Mouse (Mus musculus) cerebellum, adult 11-12 months (tissue): ENCODE results near the gene Snn.
A peak's percentile ranks its signal among the peaks of the same experiment; 100 is the strongest.
"Not testable (repeated sequence)": the region's sequence is repeated elsewhere in the genome, so short reads cannot be mapped to it uniquely, and the experiment has no call there.

ENCODE experiments used
- DNase-seq: peaks from one replicate; pipeline ENCODE4 v3.0.0; 2022

Gene Snn

GRCm38 (mm10) chr16:11060645-11061044 lies at the start of gene Snn:
TSS of gene Snn (plus strand) at chr16:11060945.
- no peak for DNase-seq

DNA sequence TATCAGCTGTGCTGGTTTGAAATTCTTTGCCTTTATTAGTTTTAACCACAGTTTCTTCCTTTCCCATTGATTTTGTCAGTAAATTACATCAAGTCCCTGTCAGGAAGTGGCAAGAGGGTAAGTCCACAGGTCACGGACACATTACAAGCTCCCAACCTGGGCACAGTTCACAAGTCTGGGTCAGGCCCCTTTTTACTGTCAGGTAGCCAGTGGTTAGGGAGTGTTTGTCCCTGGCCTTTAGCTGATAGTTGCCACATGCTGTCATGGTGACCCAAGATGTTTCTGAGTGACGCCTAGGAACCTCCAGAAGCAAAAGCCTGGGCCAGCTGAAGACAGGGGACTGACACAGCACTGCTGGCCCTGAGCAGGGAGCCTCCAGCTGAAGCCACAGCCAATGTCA lies 49.5 kb upstream of the Snn start:
- DNase-seq, result no peak

GRCm38 (mm10) chr16:11011939-11012338 lies 48.8 kb upstream of the Snn start:
- DNase-seq, result no peak

DNA sequence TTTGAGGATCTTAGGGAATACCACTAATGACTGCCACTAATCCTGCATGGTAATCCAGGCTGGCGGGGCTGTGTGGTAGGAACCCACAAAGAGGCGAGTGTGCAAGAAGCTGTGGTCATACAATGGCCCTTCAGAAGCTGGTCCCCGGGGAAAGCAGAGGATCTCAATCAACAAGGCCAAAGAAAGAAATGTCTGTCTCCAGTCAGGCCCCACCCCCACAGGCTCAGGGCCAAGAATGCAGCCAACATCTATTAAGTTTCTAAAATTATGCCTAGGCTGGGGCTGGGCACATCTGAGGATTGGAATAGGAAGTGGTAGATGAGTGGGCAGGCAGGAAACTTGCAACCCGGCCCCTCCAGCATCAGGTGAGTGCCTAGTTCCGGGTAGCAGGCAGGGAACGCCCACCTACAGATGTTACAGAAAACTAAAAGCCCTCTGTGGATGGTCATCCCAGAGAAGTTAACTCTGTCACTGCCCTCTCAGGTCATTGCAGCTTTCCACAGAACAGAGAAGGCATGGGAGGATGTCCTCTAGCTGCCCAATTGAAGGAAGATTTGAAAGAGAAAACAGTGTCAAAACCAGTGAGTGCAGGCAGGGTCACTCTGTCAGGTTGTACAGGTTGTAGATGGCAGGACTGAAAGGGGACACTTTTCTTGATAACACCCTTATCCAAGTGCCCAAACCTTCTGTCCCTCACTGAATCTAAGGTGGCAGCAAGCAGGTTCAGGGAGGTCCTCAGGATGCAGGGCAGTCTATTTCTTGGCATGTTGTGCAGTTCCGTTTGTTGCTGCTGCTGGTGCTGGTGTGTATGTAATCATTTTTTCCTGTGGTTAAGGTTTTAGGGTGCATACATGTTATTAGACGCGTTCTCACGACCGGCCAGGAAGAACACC lies 47.9 kb upstream of the Snn start:
- peak; percentile 38 for DNase-seq

DNA sequence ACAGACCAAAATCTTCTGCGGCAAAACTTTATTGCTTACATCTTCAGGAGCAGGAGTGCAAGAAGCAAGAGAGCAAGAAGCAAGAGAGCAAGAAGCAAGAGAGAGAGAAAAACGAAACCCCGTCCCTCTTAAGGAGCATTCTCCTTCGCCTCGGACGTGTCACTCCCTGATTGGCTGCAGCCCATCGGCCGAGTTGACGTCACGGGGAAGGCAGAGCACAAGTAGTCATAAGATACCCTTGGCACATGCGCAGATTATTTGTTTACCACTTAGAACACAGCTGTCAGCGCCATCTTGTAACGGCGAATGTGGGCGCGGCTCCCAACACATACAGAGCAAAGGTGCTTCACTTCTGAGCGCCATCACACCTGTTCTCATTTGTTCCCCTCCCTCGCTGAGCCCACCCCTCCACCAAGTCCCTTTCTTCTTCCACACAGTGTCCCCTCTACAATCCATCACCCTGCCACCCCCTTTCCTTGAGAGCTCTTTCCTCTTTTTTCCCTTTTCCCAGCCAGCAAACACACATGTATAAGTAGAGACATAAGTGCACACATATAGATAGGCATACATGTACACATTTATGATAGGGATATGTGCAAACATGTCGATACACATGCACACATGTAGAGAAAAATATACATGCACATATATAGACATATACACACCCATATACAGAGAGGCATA lies 47.1 kb upstream of the Snn start:
- not testable (repeated sequence) for DNase-seq

DNA sequence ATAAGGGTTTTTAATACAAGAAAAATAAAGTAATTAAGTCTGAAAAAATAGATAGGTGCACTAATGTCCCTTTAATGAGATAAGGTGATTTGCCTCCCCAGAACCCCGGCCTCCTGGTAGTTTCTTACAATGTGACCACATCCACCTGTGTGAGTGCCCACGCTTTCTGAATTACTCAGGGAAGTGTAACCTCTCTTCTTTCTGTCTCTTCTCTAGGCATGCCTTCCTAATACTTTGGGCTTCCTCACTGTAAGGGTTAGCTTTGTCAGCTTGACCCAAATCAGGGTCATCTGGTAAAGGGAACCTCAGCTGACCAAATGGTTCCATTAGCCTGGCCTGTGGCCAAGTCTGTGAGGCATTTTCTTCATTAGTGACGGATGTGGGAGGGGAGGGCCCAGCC lies 46.3 kb upstream of the Snn start:
- no peak for DNase-seq

DNA sequence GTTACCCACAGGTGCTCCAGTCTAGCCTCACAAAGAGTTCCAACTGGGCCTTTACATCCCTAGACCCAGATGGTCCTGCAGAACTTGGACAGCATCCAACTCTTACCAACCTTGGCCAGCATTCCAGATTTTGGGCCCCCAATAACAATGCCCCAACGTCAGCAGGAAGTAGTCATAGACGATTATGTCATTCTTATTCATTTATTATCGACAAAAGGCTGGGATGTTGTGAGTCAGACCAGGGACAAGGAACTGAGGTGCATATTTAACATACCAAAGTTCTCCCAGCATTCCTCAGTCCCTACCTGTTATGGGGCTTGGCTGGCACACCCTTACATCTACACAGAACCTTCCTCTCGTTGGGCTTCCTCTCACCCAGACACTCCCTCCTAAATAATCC lies 44.4 kb upstream of the Snn start:
- no peak for DNase-seq

GRCm38 (mm10) chr16:11017807-11018595 lies 42.7 kb upstream of the Snn start:
- DNase-seq, result no peak

- no peak for DNase-seq
Observed at GRCm38 (mm10) chr16:11021403-11022112, 39.2 kb upstream of the Snn start.

DNA sequence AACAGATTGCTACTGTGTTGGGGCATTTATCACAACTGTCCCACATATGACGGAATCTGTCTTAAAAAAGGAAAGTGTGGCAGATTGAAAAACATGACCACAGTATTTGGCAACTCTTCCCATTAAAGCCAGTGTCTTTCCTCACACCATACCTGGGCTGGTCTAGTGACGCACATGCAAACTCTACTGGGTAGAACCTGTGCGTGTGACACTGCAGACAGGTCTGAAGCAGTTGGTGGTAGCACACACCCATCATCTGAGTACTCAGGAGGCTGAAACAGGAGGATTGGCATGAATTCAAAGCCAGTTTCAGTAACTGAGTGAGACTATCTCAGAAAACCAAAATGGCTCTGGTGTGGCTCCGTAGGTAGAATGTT lies 38.6 kb upstream of the Snn start:
- DNase-seq, result no peak

DNA sequence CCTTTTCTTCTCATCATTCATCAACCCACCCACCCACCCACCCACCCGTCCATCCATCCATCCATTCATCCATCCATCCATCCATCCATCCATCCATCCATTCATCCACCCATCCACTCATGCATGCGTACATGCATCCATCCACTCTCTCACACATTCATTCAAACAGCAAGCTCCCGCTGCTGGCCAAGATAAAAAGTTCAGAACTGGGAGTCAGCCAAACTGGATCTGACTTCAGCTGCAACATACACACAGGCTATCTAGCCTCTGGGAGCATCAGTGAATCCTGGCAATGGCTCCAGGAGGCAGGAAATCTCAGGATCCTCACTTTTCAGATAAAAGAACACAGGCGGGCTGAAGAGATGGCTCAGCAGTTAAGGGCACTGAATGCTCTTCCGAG lies 37.1 kb upstream of the Snn start:
- no peak for DNase-seq

DNA sequence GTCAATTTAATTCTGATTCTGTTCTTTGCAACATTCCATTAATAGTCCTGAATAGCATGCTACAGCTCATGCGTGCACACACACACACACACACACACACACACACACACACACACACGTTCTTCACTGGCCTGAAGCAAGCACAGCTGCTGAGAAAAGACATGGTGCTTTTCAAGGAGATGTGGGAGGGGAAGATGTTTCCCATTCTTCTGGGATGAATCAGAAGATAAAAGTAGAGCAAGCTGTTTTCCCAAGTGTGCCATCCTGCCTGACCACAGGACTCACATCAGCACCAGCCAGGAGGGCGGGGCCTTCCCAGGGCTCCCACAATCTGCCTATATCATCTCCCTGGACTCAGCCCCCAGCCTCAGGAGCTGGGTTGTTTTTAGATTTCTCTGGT lies 35.9 kb upstream of the Snn start:
- no peak for DNase-seq

GRCm38 (mm10) chr16:11028206-11028605 lies 32.5 kb upstream of the Snn start:
- no peak for DNase-seq

GRCm38 (mm10) chr16:11030844-11031243 lies 29.9 kb upstream of the Snn start:
- no peak for DNase-seq

DNA sequence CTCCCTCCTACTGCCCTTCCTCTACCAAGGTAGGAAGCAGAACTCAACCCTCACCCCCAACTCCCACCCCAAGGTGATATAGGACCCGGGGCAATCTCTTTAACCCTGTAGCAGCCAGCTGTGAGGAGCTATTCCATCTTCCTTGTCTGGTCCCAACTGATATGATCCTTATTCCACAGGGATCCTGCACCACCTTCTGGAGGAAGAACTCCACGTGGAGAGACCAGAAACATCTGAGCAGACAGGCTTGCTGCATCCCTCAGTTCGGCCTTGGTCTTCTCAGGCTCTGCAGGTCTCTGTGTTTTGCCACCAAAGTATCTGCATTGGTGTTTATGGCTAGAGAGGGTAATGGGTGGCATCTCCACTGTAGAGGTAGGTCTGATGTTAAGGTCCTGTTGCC lies 29.4 kb upstream of the Snn start:
- DNase-seq, result no peak

GRCm38 (mm10) chr16:11034193-11034803 lies 26.4 kb upstream of the Snn start:
- peak; percentile 58 for DNase-seq

DNA sequence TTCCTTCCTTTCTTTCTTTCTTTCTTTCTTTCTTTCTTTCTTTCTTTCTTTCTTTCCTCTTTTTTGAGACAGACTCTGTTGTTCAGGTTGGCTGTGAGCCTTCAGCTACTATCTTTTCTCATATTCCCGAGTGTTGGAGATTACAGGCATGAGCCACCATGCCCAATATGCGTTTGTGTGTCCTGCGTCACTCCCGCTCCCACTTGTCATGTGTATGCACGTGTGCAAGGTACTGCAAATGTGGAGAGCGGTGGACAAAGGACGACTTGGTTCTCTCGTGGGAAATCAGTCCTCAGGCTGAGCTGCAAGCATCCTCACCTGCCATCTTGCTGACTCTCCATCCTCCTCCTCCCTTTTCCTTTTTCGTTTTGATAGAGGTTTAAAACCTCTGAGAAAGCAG lies 25.5 kb upstream of the Snn start:
- no peak for DNase-seq

- DNase-seq, result peak; percentile 65
Observed at GRCm38 (mm10) chr16:11035790-11036431, 24.8 kb upstream of the Snn start.

DNA sequence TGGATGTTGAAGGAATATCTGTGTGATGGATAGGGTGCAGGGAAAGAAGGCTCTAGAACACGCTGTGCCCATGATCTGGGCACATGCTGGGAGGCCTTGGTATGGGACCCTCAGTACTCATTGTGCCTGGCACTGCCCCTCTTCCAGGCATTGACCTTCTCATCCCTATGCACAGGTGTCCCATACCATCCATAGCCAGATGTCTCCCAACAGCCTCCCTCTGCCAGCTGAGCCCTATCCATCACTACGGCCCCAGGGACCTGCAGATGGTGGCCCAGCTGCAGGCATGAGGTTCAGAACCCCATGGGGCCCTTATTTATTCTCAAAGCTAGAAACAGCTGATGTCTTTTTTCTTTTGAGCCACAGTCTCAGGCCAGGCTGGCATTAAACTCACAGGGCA lies 20.1 kb upstream of the Snn start:
- no peak for DNase-seq

DNA sequence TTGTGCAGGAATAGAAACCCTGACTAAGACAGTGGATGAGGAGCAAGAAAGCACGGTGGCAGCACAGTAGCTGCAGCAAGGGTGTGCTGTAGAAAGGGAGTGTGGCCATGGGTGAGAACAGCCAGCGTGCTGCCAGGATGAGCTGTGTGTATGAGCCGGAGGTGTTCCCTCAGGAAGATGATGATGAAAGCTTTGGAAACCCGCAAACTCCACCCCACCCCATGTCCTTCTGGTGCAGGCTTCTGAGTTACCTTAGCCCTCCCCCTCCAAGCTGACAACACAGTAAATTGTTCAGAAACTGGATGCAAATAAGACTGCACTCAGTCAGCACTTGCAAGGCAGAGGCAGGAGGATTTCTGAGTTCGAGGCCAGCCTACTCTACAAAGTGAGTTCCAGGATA lies 17.5 kb upstream of the Snn start:
- DNase-seq, result no peak

GRCm38 (mm10) chr16:11046437-11046836 lies 14.3 kb upstream of the Snn start:
- DNase-seq, result no peak

- DNase-seq, result no peak
Observed at GRCm38 (mm10) chr16:11047130-11047529, 13.6 kb upstream of the Snn start.
